Mouse (Mus musculus) kidney, adult 9 months (tissue): ENCODE results near the gene Zfand5.

Source experiments
- DNase-seq: peaks from one replicate; pipeline ENCODE4 v3.0.0; 2022

The Zfand5 gene

DNA sequence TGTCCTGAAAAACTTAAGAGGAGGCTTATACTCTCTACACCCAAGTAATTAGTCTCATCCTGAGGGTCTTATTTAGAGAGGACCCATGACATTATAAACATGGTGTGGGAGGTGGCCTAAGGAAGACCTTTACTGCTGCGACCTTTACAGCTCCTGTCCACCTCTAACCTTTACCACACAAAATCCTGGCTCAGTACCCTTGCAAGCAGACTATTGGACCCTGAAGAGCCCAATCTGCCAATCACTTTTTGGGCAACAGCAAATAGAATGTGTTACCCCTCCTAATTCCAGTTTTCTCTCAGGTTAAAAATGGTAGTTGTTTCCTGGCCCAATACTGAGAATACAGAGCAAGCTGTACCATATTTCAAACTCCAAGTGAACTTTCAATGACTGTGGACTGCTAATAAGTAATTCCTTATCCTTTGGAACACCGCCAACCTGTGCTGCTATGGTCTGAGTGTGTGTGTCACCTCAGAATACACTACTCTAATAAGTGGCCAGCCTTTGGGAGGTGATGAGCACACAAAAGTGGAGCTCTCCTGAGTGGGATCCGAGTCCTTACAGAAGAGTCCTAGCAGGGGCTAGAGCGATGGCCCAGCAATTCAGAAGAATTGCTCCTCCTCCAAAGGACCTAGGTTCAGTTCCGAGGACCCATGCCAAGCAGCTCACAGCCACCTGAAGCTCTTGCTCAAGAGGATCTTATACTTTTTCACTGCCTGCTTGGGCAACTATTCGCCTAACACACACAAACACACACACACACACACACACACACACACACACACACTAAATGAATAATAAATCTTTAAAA, 58.4 kb downstream of the Zfand5 start:
- peak; percentile 18 for DNase-seq

DNA sequence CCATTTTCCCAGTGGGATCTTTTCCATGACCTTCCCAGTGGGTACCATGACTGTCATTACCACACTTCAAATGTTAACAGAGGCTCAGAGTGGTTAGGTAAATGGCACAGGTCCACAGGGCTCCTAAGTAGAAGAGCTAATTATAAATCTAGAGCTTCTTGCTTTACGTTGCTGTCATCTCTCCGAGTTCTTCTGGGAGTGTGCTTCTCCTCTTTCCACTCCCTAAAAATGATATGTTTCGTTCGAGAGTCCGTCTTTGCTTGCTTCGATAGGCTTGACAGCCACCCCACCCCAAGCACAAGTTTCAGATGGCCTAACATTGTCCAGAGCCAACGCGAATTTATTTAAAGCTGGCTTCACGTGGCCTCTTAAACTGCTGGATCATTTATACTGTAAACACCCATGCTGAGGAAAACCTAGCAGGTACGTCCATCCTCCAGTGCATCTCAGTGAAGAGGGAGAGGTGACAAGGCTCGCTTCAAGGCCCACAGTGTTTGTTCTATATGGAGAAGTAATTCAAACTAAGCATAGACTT, 59.6 kb downstream of the Zfand5 start:
- DNase-seq: no peak
